Mouse (Mus musculus) liver, postnatal 0 days (tissue): Measurements from ENCODE around the gene Runx3.

Source experiments
- CTCF ChIP-seq: sonication (generic); IDR thresholded peaks from 2 replicates; pipeline ENCODE4 v1.5.1; 2016; ENCODE audit warnings: antibody characterized with exemption, low read depth
- EP300 ChIP-seq: IDR thresholded peaks from 2 replicates; pipeline ENCODE4 v1.6.1; 2016; ENCODE audit warnings: antibody characterized with exemption, low read depth, mild to moderate bottlenecking

GRCm38 (mm10) chr4:135226008-135226667 lies 105.7 kb downstream of the Runx3 start:
- TF ChIP-seq EP300 (no peak), CTCF (no peak)
